Mouse (Mus musculus) forebrain, embryonic 16.5 days (tissue): Measurements from ENCODE around the gene Tmem246. TPM values are rescaled to one million over a fixed set of nuclear protein-coding genes. Genes with fewer than 3 reads are reported as not detected.
A peak's percentile ranks its signal among the peaks of the same experiment; 100 is the strongest.
"Not testable (repeated sequence)": the region's sequence is repeated elsewhere in the genome, so short reads cannot be mapped to it uniquely, and the experiment has no call there.

ENCODE experiments used
- ATAC-seq: fragments of 200-750 bp; cut with Nextera tagmentation; 2 replicates; pipeline ENCODE4 v1.8.0; 2017; ENCODE audit warnings: mild to moderate bottlenecking, moderate library complexity
- H3K27ac ChIP-seq: fragments of 300-500 bp; sonication (generic); 2 replicates; pipeline ENCODE4 v1.5.1; 2014; ENCODE audit warnings: low read length, control low read depth
- H3K27me3 ChIP-seq: fragments of 300-500 bp; sonication (generic); replicated peaks from 2 replicates; pipeline ENCODE4 v1.6.1; 2014; ENCODE audit warnings: low read length; ENCODE audit not compliant: control insufficient read depth, insufficient read depth
- H3K36me3 ChIP-seq: fragments of 300-500 bp; sonication (generic); 2 replicates; pipeline ENCODE4 v1.6.1; 2014; ENCODE audit not compliant: control insufficient read depth, insufficient read depth
- H3K4me1 ChIP-seq: fragments of 300-500 bp; sonication (generic); replicated peaks from 2 replicates; pipeline ENCODE4 v1.6.1; 2014; ENCODE audit warnings: low read length; ENCODE audit not compliant: control insufficient read depth, insufficient read depth
- H3K4me2 ChIP-seq: fragments of 300-500 bp; sonication (generic); 2 replicates; pipeline ENCODE4 v1.6.1; 2014; ENCODE audit warnings: mild to moderate bottlenecking, low read length, control low read depth
- H3K4me3 ChIP-seq: fragments of 300-500 bp; sonication (generic); replicated peaks from 2 replicates; pipeline ENCODE4 v1.5.1; 2014; ENCODE audit warnings: mild to moderate bottlenecking, low read length, control low read depth
- H3K9ac ChIP-seq: fragments of 300-500 bp; sonication (generic); replicated peaks from 2 replicates; pipeline ENCODE4 v1.6.1; 2014; ENCODE audit warnings: low read depth, low read length, control low read depth
- H3K9me3 ChIP-seq: fragments of 300-500 bp; sonication (generic); 2 replicates; pipeline ENCODE4 v1.6.1; 2016; ENCODE audit warnings: low read length; ENCODE audit not compliant: control insufficient read depth
- WGBS: fragments of 180-500 bp; shearing (Covaris S2); extraction: QIAGEN DNeasy Blood & Tissue Kit; methylation state at CpG from one replicate; pipeline ENCODE4 v1.1.7; 2014; 5-methylcytosine and 5-hydroxymethylcytosine counted together
- polyA plus RNA-seq: library from polyadenylated mRNA; unstranded; fragments of >200 nt; fragmentation: Nextera tagmentation; extraction: Ambion mirVana; gene quantifications from 2 replicates; pipeline ENCODE4 v1.2.1, GENCODE M21; 2015

Gene Tmem246
- polyA plus RNA-seq, result 56.3 and 72.7 TPM in 2 replicates

DNA sequence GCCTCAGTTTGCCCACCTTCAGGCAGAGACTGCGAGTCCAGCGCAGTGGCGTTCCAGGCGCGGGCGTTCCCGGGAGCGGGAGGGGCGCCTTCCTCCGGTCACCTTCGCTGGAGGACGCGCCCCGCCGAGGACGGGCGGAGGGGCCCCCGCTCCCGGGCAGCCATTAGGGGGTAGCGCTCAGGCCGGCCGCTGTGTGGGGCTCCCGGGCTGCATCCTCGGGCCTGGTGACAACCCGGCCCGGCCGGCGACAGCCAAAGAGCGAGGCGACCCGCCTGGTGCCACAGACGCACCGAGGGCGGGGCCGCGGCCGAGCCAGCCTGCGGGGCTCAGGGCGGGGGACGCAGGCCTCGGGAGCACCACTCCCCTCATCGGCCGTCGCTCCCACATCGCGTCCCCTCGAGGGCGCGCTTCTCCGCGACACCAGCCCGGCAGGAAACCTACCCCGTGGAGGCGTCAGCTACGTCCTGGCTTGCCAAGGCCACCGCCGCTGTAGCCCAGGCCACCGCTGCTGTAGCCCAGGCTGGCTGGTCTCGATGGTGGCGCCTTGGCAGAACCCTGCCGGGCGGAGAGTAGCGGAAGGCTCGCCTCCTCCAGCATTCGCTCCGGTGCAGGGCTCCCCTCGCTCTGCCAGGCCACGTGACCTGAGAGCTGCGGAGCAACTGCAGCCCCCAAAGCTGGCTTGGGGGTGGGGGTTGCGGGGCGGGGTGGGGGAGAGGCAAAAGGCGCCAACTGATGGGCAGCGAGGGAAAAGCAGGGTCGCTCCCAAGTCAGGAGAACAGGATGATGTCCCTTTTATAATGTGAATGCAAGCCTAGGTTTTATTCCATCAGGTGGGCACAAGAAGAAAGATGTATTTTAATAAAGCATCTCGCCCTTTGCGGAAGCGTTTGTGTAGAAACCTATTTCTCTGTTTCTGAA is at the start of gene Tmem246:
TSS of gene Tmem246 (minus strand) at position 694 of the 918 bp plus-strand sequence.
- H3K4me1 ChIP-seq, result peaks cover 5% of the 10 kb centered on the region; the same call in 1 of the 2 replicates
- peak within 1 kb of the TSS; percentile 70 for H3K4me2 ChIP-seq
- no peaks in the 10 kb centered on the region for H3K27me3 ChIP-seq
- ATAC-seq, result peak; percentile 95
- peak within 1 kb of the TSS; percentile 89 for H3K27ac ChIP-seq
- H3K9me3 ChIP-seq, result no peaks in the 10 kb centered on the region
- peak within 1 kb of the TSS; percentile 90 for H3K9ac ChIP-seq
- peak within 1 kb of the TSS; percentile 87 for H3K4me3 ChIP-seq
- WGBS, result under 1% methylated on average over 73 of the region's 77 CpGs
- no peaks in the 10 kb centered on the region for H3K36me3 ChIP-seq

DNA sequence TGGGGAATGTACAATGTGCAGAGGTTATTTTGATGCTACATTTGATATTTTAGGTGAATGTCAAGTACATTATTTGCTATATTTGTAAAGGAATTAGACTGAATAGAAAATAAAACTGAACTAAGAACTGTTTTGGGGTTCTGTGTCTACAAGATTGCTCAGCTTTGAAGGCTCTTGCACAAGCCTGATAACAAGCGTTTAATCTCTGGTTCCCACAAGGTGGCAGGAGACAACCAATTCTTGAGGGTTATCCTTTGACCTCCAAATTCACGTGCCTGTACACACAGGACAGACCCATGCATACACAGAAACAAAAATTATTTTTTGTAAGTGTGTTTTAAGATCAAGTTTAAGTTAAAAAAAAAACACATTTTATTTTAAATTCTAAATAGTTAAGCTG is 42.2 kb upstream of the Tmem246 start:
- Histone ChIP-seq H3K36me3 (peaks cover 46% of the 10 kb centered on the region), H3K27me3 (no peaks in the 10 kb centered on the region), H3K27ac (no peak overlapping the region), H3K4me1 (no peaks in the 10 kb centered on the region), H3K9me3 (no peaks in the 10 kb centered on the region), H3K4me2 (no peak overlapping the region), H3K9ac (no peak overlapping the region), H3K4me3 (no peak overlapping the region)
- WGBS, result 73% methylated on average over 2 of the region's 2 CpGs
- no peak for ATAC-seq

GRCm38 (mm10) chr4:49637821-49638220 is 40.1 kb upstream of the Tmem246 start:
- no peak for ATAC-seq
- H3K9ac ChIP-seq, result no peak overlapping the region
- H3K27ac ChIP-seq, result no peak overlapping the region
- 89% methylated on average over 11 of the region's 11 CpGs for WGBS
- H3K36me3 ChIP-seq, result peaks cover 41% of the 10 kb centered on the region
- peaks cover 13% of the 10 kb centered on the region for H3K4me1 ChIP-seq
- H3K4me3 ChIP-seq, result no peak overlapping the region
- no peak overlapping the region for H3K4me2 ChIP-seq
- no peaks in the 10 kb centered on the region for H3K27me3 ChIP-seq
- H3K9me3 ChIP-seq, result no peaks in the 10 kb centered on the region

DNA sequence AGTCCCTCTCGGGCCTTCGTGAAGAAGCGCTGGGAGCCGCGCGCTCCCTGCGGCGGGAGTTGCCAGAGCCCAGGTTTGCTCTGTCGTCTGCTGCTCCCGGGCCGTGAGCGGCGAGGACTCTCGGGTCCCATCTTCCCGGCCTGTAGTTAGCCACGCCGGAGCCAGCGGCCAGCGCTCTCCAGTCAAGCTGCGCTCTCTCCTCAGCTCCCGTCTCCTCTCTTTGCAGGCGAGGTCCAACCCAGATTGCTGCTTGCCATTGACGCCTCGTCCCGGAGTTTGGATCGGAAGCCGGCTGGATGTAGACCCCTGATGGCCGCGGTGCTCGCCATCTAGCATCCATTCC is 34.4 kb upstream of the Tmem246 start:
- peak overlapping the region; percentile 86 for H3K27ac ChIP-seq
- peaks cover 16% of the 10 kb centered on the region for H3K4me1 ChIP-seq
- no peak; the same call in 1 of the 2 replicates for ATAC-seq
- H3K36me3 ChIP-seq, result peaks cover 20% of the 10 kb centered on the region
- peak overlapping the region; percentile 82 for H3K9ac ChIP-seq
- no peaks in the 10 kb centered on the region for H3K27me3 ChIP-seq
- WGBS, result under 1% methylated on average over 30 of the region's 30 CpGs
- H3K9me3 ChIP-seq, result no peaks in the 10 kb centered on the region
- peak overlapping the region; percentile 94 for H3K4me2 ChIP-seq
- peak overlapping the region; percentile 70 for H3K4me3 ChIP-seq

DNA sequence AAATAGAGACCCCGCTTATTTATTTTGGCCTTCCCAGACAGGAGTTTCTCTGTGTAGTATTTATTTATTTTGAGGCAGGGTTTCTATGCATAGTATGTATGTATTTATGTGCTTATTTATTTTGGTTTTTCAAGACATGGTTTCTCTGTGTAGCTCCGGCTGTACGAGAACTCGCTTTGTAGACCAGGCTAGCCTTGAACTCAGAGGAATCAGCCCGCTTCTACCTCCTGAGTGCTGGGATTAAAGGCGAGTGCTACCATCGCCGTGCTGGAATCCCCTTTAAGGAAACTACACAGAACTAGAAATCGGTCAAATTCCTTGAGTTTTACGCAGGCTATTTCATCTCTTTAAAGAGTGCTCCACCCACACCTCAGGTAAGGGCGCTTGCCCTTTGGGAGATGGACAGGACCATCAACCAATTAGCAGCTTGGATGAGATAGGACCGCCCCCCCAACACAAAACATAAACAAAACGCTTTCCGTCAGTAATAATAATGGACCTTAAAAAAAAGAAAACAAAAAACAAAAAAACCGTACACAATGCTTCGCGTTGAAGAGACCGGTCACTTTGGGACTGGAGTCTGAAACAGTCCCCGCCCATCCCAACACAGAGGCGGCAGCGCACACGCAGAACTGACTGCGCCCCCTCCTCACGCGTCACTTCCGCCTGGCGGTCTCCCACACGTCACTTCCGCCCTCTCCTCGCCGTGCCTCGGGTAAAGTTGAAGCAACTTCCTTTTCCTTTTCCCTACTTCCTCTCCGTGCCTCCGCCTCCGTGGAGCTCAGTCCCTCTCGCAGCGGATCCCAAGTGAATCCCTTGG is 33.9 kb upstream of the Tmem246 start, which contains the start of gene Rnf20:
TSS of gene Rnf20 (plus strand) at position 688 of the 820 bp plus-strand sequence.
- peak within 1 kb of the TSS; percentile 94 for H3K4me2 ChIP-seq
- peak; percentile 98 for ATAC-seq
- WGBS, result 3% methylated on average over 37 of the region's 37 CpGs
- no peaks in the 10 kb centered on the region for H3K9me3 ChIP-seq
- H3K36me3 ChIP-seq, result peaks cover 16% of the 10 kb centered on the region
- peak within 1 kb of the TSS; percentile 70 for H3K4me3 ChIP-seq
- H3K27ac ChIP-seq, result peak within 1 kb of the TSS; percentile 86
- no peaks in the 10 kb centered on the region for H3K27me3 ChIP-seq
- peaks cover 16% of the 10 kb centered on the region for H3K4me1 ChIP-seq
- peak within 1 kb of the TSS; percentile 82 for H3K9ac ChIP-seq

DNA sequence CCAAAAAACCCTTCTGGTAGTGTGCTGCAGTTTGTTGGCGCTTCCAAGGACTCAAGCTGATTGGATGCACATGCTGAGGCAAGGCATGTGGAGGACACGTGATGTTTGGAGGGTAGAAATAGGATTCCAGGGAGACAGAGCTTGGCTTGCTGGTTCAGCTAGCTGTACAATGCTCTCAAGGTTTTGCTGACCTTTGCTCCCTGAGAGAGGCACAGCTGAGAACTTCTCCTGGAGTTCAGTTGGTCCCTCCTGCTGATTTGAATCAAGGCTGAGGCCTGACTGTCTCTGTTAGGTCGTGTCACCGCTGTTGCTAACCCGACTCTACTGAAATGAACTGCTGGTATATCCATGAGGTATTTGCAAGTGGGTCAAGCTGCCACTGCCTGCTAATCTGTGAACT is 31.3 kb upstream of the Tmem246 start:
- Histone ChIP-seq H3K4me3 (no peak overlapping the region), H3K27me3 (no peaks in the 10 kb centered on the region), H3K9me3 (no peaks in the 10 kb centered on the region), H3K36me3 (no peaks in the 10 kb centered on the region), H3K9ac (no peak overlapping the region), H3K4me2 (no peak overlapping the region), H3K27ac (no peak overlapping the region), H3K4me1 (peaks cover 11% of the 10 kb centered on the region)
- WGBS, result 77% methylated on average over 5 of the region's 5 CpGs
- ATAC-seq, result no peak

DNA sequence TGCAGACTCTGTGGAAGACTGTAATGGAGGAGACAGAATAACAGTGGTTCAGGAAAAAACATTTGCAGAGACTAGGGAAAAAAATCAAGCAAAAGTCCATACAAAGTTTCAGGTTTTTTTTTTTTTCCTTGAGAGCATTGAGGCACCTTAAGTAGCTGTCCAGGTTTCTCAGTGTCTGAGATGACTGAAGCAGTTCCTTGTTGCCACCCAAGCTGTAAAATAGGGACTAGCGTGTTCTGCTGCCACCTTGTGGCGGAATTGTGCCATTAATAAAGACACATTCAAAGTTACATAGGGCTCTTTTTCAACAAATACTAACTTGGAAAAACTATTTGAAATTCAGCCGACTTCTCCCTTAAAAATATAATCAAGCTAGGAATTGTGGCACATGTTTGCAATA is 29.3 kb upstream of the Tmem246 start:
- no peak overlapping the region for H3K4me2 ChIP-seq
- H3K36me3 ChIP-seq, result no peaks in the 10 kb centered on the region
- ATAC-seq, result no peak
- H3K9ac ChIP-seq, result no peak overlapping the region
- H3K4me1 ChIP-seq, result no peaks in the 10 kb centered on the region
- WGBS, result 5% methylated on average over 3 of the region's 3 CpGs
- no peak overlapping the region for H3K27ac ChIP-seq
- no peak overlapping the region for H3K4me3 ChIP-seq
- no peaks in the 10 kb centered on the region for H3K9me3 ChIP-seq
- H3K27me3 ChIP-seq, result no peaks in the 10 kb centered on the region

GRCm38 (mm10) chr4:49624969-49625368 is 27.3 kb upstream of the Tmem246 start:
- ATAC-seq, H3K27me3 ChIP-seq, H3K4me3 ChIP-seq, H3K27ac ChIP-seq, H3K9me3 ChIP-seq, H3K9ac ChIP-seq, H3K4me1 ChIP-seq, H3K36me3 ChIP-seq, H3K4me2 ChIP-seq: not testable (repeated sequence)
- 88% methylated on average over 4 of the region's 4 CpGs for WGBS

GRCm38 (mm10) chr4:49623916-49624315 is 26.2 kb upstream of the Tmem246 start:
- H3K36me3 ChIP-seq, result no peaks in the 10 kb centered on the region
- H3K4me2 ChIP-seq, result no peak overlapping the region
- no peaks in the 10 kb centered on the region for H3K27me3 ChIP-seq
- WGBS, result 83% methylated on average over 4 of the region's 4 CpGs
- no peaks in the 10 kb centered on the region for H3K4me1 ChIP-seq
- H3K9ac ChIP-seq, result no peak overlapping the region
- no peak overlapping the region for H3K4me3 ChIP-seq
- H3K9me3 ChIP-seq, result no peaks in the 10 kb centered on the region
- ATAC-seq, result no peak
- no peak overlapping the region for H3K27ac ChIP-seq
